Mouse (Mus musculus) retina, postnatal 7 days (tissue): Measurements from ENCODE around the gene Lad1.

Experiments
- DNase-seq: peaks from one replicate; pipeline ENCODE4 v3.0.0-alpha.2; 2012; ENCODE audit warnings: low read depth, low spot score

Lad1 gene

DNA sequence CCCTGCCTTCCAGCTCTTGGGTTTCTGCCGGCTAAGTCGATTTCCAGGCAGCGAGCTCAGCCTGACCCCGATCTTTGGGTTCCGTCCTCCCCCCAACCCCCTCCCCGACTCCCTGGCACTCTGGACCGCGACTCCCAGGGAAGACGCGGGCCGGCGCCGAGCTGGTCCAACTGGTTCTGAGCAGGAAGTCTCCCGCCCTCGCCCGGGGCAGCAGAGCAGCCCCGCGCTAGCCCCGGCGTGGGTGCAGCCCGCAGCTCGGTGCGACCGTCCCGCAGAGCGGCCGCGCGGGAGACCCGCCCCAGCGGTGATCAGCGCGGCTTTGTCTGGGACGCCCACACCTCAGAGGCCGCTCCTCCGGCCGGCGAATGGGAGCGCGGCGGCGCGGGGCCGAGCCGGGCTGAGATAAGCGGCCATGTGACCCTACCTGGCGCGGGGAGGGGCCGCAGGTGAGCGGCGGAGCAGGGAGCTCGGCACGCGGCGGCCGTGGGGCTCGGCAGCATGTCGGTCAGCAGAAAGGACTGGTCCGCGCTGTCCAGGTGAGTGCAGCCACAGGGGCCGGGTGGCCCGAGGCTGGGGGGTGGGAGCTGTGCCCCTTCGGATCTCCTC, at the start of gene Lad1:
Gene Lad1 (plus strand): TSS at position 118 of the 606 bp plus-strand sequence.
- peak; percentile 40 for DNase-seq

- DNase-seq, result no peak
Observed at GRCm38 (mm10) chr1:135770237-135770636, 48.2 kb upstream of the Lad1 start.

DNA sequence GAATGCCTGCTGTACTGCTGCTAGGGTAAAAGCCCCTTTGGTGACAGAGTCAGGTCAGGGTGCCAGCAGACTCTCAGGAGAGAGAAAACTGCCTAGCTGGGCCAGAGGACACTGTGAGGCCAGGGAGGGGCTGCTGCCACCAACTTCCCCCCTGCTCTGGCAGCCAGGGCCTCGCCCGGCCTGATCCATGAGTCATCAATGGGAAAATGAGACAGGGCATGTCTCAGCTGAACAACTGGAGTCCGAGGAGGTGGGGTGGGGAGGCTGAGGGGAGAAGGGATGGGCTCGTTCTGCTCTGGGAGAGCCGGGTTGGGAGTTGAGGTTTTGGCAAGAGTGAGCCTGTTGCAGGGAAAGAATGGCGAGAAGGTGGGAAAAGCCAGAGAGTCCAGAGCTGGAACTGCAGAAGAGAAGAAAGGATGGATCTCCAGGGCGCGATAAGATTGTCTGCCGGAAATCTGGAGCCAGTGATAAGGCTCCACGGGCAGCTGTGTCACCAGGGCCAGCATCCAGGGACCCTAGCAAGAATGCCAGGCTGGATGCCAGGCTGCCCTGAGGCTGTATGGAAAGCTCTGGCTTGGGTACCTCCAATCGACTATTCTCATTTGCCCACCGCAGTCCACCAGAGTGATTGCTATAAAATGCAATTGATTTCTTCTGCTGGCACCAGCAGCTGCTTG, 47.4 kb upstream of the Lad1 start:
- no peak for DNase-seq

GRCm38 (mm10) chr1:135771573-135771970, 46.8 kb upstream of the Lad1 start:
- DNase-seq, result no peak

DNA sequence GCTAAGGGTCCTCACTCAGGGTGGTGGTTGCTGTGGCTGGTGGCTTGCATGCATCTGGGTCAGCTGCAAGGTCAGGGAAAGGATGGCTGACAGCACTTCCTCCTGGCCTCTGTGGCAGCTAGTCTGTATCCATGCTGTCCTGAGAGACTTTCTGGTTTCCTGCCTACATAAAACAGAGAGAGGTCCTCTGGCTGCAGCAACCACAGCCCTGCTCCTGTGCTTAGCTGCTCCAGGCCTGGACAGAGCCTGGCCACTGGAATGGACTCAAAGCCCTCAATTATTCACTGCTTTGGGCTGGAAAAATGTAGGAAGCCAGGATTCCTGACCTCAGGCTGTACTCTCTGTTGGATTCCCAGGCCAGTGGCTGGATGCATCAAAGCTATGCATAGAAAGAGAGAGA, 41.8 kb upstream of the Lad1 start:
- no peak for DNase-seq

DNA sequence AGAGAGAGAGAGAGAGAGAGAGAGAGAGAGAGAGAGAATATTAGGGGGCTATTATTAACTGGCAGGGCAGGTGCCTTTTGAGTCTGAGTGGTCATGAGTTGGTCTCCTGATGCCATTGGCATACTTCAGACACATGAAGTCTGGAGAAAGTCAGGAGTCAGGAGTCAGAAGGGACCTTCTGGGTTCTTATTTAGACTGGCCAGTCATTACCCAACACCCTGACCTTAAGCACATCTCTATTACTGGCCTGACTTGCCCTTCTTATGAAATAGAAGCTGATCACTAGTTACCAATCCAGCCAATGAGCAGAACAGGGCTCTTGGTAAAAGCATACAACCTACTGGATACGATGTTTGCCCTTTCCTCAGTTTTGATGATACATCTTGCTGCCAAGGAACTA, 41.4 kb upstream of the Lad1 start:
- no peak for DNase-seq

DNA sequence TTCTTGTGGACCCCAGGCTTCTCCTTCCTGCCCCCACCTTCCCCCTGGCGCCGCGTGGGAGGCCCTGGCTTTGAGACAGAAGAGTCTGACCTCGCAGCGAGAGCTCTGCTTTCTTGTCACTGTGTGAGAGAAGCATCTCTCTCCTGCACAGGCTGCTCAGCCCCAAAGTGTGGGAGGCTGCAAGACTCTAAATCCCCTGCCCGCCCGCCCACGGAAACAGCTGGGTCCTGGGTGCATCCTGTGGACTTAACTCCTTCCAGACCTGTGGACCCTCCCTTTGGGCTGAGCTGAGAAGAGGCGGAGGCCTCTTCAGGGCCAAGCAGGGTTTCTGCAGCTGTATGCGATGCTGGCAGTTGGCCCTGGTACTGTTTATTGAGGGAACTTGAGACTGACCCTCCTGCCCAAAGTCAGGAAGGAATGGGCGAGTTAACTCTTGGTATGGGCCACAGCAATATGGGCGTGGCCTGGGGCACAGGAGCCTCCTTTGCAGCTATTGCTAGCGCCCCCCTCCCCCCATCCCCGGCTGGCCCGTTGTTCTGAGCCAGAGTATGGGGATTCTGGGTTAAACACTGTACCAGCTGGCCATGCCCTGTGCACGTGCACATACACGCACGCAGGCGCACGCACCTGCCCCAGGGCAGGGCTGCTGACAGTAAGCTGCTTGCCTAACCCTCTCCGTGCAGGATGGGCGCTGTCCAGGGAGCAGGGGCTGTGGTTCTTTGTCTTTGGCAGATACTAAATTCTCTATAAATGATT, 39.4 kb upstream of the Lad1 start, which contains the start of gene Tnni1:
Gene Tnni1 (plus strand): TSS at position 655 of the 756 bp plus-strand sequence.
- DNase-seq, result no peak

DNA sequence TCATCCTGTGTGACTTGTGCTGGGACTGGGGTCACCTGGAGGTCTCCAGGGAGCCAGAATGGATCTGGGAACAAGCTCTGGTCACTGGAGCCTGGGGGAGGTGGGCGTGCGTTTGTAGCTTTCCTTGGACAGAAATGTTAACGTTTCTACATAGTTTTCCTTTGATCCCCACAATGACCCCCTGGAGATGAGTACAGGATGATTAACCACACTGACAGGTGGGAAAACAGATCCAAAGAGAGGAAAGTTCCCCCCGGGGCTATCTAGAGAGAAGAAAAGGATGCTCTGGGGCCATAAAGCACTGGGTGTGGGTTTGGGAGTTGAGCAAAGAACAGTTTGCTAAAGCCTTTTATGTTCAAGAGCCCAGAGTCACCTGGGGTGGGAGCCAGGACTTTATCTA, 37.7 kb upstream of the Lad1 start:
- DNase-seq, result no peak

DNA sequence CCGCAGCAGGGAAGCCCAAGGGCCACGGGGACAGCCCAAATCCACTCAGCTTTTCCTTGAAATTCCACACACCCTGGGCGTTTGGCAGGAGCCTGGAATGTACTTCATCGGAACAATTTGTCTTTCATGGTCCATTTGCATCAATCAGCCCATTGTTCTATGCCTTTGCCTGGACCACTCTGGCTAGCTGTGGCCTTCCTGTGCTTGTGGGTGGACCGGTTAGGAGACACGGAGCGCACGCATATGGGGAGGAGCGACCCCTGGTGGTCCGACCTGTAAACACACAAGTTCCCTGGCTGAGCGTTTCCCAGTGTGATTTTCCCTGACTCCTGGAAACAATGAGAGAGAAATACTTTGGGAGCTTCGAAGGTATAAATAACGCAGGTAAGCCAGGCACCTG, 37.2 kb upstream of the Lad1 start:
- peak; percentile 67 for DNase-seq

DNA sequence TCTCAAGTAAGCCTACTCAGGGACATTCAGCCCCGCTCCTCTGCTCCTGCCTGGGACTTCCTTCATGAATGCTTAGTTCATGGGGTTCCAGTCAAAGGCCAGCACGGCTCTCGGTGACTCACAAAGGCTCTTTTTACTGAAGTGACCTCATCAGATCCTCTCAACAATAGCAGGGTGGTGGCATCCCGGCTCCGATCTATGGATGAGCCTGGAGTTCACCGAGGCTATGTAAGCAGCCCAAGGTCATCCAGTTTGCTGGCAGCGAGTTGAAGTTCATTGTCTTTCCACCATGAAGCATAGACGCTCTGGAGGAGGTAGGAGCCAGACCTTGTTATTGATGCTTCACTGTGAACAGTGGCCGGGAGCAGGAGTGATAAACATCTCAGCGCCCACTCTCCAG, 35.6 kb upstream of the Lad1 start:
- no peak for DNase-seq

- peak; percentile 78 for DNase-seq
Observed at GRCm38 (mm10) chr1:135787799-135788198, 30.6 kb upstream of the Lad1 start.

DNA sequence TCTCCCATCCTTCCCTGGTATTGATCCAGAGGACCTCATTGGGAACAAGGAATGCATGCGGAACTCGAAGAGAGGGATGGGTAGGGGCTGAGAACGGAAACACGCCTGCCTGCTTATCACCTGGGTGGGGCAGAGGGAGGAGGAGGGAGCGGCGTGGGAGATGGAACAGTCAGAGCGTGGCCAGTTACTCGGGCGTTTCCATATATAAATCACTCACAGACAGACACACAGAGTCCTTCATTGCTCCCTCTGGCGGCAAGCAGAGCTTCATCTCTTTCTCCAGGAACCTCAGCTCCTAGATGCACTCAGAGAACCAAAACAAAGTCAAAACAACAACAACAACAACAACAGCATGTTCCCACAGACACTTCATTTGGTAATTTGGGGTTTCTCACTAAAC, 29.7 kb upstream of the Lad1 start:
- no peak for DNase-seq

GRCm38 (mm10) chr1:135789815-135790214, 28.6 kb upstream of the Lad1 start:
- DNase-seq, result peak; percentile 81

GRCm38 (mm10) chr1:135792143-135792939, 26.1 kb upstream of the Lad1 start:
- no peak for DNase-seq

- DNase-seq, result no peak
Observed at GRCm38 (mm10) chr1:135793370-135794215, 24.8 kb upstream of the Lad1 start.

- DNase-seq, result no peak
Observed at GRCm38 (mm10) chr1:135794216-135795134, 23.9 kb upstream of the Lad1 start.

DNA sequence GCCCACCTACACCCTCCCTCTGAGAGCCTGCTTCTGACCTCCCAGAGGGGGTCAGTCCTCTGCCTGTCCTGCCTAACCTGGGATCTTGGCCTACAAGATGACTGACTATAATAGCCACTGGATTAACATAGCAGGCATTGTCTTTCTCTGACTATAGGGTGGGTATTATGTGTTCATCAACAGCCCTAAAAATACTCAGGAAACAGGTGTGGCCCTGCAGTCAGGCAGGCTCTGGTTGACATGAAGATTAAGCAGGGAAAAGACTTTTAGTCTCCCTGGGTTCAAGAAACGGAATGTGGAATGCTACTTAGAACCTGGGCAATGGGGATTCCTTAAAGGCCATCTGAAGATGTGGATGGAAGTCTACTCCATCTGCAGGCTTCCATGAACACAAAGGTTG, 19.9 kb upstream of the Lad1 start:
- no peak for DNase-seq

GRCm38 (mm10) chr1:135799109-135799627, 19.2 kb upstream of the Lad1 start:
- DNase-seq, result no peak

GRCm38 (mm10) chr1:135800192-135800950, 18.0 kb upstream of the Lad1 start:
- DNase-seq, result no peak
